Mouse (Mus musculus) embryonic facial prominence, embryonic 12.5 days (tissue): ENCODE measurements at regions not wholly inside any gene's neighbourhood (a gene's known extent, or its start where the extent isn't known, plus 50 kb on each side); places are given as distances from the start of the nearest gene placed in this dataset.
A peak's percentile ranks its signal among the peaks of the same experiment; 100 is the strongest.

Experiments used
- ATAC-seq: fragments of 200-750 bp; cut with Nextera tagmentation; 2 replicates; pipeline ENCODE4 v1.8.0; 2017; ENCODE audit not compliant: insufficient number of reproducible peaks, insufficient read depth, low FRiP score, low TSS enrichment
- H3K27ac ChIP-seq: fragments of 300-500 bp; sonication (generic); 2 replicates; pipeline ENCODE4 v1.5.1; 2016; ENCODE audit warnings: mild to moderate bottlenecking
- H3K27me3 ChIP-seq: fragments of 300-500 bp; sonication (generic); 2 replicates; pipeline ENCODE4 v1.6.1; 2016; ENCODE audit warnings: mild to moderate bottlenecking, moderate library complexity
- H3K36me3 ChIP-seq: fragments of 300-500 bp; sonication (generic); 2 replicates; pipeline ENCODE4 v1.6.1; 2016; ENCODE audit warnings: mild to moderate bottlenecking
- H3K4me1 ChIP-seq: fragments of 300-500 bp; sonication (generic); 2 replicates; pipeline ENCODE4 v1.6.1; 2016
- H3K4me2 ChIP-seq: fragments of 300-500 bp; sonication (generic); replicated peaks from 2 replicates; pipeline ENCODE4 v1.6.1; 2016; ENCODE audit warnings: mild to moderate bottlenecking, moderate library complexity
- H3K4me3 ChIP-seq: fragments of 300-500 bp; sonication (generic); 2 replicates; pipeline ENCODE4 v1.5.1; 2016; ENCODE audit warnings: mild to moderate bottlenecking
- H3K9ac ChIP-seq: fragments of 300-500 bp; sonication (generic); 2 replicates; pipeline ENCODE4 v1.6.1; 2016; ENCODE audit warnings: mild to moderate bottlenecking, moderate library complexity
- H3K9me3 ChIP-seq: fragments of 300-500 bp; sonication (generic); 2 replicates; pipeline ENCODE4 v1.6.1; 2016; ENCODE audit warnings: mild to moderate bottlenecking, moderate library complexity
- WGBS: fragments of 180-500 bp; shearing (Covaris S2); methylation state at CpG from one replicate; pipeline ENCODE4 v1.1.7; 2016; 5-methylcytosine and 5-hydroxymethylcytosine counted together

DNA sequence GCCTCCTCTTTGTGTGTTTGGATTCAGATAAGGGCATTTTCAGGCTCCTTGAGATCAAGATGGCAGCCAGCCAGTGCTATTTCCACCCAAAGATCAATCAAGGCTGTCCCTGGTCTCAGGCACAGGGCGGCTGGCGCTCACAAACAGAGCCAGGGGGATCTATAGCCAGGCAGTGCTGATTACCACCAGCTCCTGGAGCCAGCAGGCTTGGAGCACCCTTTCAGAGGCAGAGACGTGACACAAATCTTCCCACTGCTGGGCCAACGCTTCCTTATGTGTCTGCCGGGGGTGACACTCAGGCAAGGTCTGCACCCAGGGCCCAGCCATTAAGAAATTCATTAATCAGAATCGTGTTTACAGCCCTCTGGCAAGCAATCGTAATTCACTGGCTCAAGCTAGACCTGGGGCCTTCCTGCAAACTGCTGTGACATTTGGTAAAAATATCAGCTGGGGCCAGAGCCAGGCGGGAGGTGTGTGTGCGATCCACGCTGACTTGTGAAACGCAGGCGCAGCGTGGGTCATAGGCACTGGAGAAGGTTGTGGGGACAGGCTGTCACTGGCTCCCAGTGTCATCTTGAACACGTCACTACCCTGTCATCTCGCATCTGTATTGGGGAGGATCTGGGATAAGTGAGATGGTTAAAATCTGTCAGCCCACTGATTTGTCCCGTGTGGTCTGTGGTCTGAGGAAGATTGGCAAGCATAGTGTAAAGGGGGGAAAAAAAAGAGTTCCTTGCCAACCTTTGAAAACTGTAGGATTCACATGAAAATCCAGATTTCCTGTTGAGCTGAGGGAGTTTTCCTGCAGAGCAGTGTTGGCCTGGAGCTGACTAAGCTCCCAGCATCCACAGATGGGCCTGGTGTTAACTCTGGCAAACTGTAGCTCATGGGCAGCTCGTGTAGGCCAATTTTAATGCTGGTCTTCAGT lies 56.5 kb upstream of the Tle3 start:
- no peaks in the 10 kb centered on the region for H3K36me3 ChIP-seq
- no peak for ATAC-seq
- no peaks in the 10 kb centered on the region for H3K9me3 ChIP-seq
- peaks cover 32% of the 10 kb centered on the region for H3K4me1 ChIP-seq
- H3K27me3 ChIP-seq: 0 out of 2 replicates have a peak, but pooled peaks cover 3% of the 10 kb centered on the region
- peak overlapping the region; percentile 48 for H3K27ac ChIP-seq
- no peak overlapping the region for H3K4me2 ChIP-seq
- no peak overlapping the region for H3K4me3 ChIP-seq
- H3K9ac ChIP-seq: no peak overlapping the region
- 57% methylated on average over 17 of the region's 17 CpGs for WGBS

DNA sequence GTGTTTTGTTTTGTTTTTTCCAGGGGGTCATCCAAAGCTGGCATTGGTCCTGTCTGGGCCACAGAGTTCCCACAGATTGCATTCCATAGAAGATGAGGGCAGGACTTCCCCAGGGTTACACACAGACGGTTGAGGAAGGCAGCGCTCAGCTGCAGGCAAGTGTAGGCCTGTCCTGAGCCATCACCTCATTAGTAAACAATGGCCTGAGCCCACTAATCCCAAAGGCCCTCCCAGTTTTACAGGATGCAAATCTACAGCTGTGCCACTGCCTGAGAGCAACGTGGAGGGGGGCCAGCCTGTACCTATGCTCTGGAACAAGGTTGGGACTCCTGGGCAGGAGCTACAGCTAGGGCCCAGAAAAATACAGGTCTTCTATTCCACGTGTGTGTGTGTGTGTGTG lies 55.7 kb upstream of the Tle3 start:
- no peaks in the 10 kb centered on the region for H3K9me3 ChIP-seq
- ATAC-seq: no peak
- 21% methylated on average over 4 of the region's 4 CpGs for WGBS
- H3K27me3 ChIP-seq: 0 out of 2 replicates have a peak, but pooled peaks cover under 1% of the 10 kb centered on the region
- no peak overlapping the region for H3K9ac ChIP-seq
- H3K4me2 ChIP-seq: no peak overlapping the region
- no peaks in the 10 kb centered on the region for H3K36me3 ChIP-seq
- H3K4me1 ChIP-seq: peaks cover 30% of the 10 kb centered on the region
- 0 out of 2 replicates have a peak overlapping the region, but pooled peaks have one; percentile 31 for H3K27ac ChIP-seq
- no peak overlapping the region for H3K4me3 ChIP-seq

DNA sequence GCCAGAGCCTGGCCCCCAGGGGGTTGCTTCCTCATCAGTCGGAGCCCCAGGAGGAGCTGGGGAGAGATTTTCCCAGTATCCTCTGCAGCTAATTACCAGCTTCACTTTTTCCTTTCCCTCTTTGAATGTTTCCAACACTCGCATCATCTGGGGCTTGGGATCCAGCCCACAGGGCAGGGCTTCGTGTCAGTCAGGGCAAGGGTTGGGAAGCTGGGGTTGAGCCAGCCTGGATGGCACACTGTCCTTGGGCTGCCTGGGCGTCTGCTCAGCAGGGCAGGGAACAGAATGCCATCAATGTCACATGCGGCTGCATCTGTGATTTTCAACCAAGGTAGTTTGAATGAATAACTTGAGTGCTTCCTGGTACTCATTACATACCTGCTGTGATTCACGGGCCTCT lies 52.4 kb upstream of the Tle3 start:
- no peak for ATAC-seq
- no peak overlapping the region for H3K4me3 ChIP-seq
- no peak overlapping the region for H3K9ac ChIP-seq
- H3K27me3 ChIP-seq: 0 out of 2 replicates have a peak, but pooled peaks cover 9% of the 10 kb centered on the region
- H3K4me1 ChIP-seq: peaks cover 29% of the 10 kb centered on the region
- no peak overlapping the region for H3K27ac ChIP-seq
- H3K9me3 ChIP-seq: no peaks in the 10 kb centered on the region
- no peak overlapping the region for H3K4me2 ChIP-seq
- no peaks in the 10 kb centered on the region for H3K36me3 ChIP-seq
- WGBS: 51% methylated on average over 6 of the region's 6 CpGs

DNA sequence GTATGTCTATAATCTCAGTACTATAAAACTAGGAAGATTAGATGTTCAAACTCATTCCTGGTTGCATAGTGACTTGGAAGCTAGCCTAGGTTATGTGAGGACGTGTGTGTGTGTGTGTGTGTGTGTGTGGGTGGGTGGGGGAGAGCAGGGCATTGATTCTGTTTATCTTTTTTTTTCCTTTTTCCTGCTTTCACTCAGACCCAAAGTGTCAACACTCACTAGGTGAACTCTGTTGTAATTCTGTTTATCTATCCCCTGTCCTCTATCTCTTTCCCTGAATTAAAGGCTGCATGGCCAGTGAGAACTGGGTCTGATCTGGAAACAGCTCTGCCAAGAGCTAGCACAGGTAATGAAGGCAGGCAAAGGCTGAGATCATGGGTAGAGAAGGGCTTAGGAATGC lies 50.9 kb upstream of the Tle3 start:
- no peak for ATAC-seq
- WGBS: 86% methylated on average over 1 of the region's 1 CpGs
- H3K36me3 ChIP-seq: no peaks in the 10 kb centered on the region

DNA sequence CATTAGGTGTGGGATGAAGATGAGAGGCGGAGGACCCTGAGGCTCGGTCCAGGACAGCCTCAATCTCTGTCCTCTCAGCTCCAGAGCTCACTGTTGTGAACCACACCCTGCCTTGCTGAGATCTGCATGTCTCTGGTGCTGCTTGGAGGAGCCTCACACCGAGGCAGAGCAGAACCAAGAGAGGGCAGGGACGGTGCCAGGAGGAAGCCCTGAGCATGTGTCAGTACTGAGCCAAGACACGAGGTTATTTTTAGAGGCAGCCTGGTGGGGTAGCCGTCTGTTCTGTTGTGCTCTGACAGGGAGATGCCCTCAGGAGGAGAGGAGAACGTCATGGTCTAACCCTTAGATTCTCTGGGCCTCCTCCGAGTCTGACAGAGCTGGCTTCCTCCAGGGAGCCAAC lies 50.3 kb upstream of the Tle3 start:
- no peak overlapping the region for H3K4me3 ChIP-seq
- H3K9me3 ChIP-seq: no peaks in the 10 kb centered on the region
- no peak for ATAC-seq
- H3K27ac ChIP-seq: no peak overlapping the region
- H3K4me2 ChIP-seq: no peak overlapping the region
- 0 out of 2 replicates have a peak, but pooled peaks cover 9% of the 10 kb centered on the region for H3K27me3 ChIP-seq
- peaks cover 27% of the 10 kb centered on the region for H3K4me1 ChIP-seq
- no peak overlapping the region for H3K9ac ChIP-seq
- H3K36me3 ChIP-seq: no peaks in the 10 kb centered on the region
- WGBS: 49% methylated on average over 8 of the region's 8 CpGs

More for the DNA sequence above, 50.9 kb upstream of the Tle3 start:
- Histone ChIP-seq H3K9ac (no peak overlapping the region), H3K4me3 (no peak overlapping the region), H3K27ac (no peak overlapping the region), H3K9me3 (no peaks in the 10 kb centered on the region), H3K4me2 (no peak overlapping the region), H3K27me3 (0 out of 2 replicates have a peak, but pooled peaks cover 9% of the 10 kb centered on the region), H3K4me1 (peaks cover 30% of the 10 kb centered on the region)

DNA sequence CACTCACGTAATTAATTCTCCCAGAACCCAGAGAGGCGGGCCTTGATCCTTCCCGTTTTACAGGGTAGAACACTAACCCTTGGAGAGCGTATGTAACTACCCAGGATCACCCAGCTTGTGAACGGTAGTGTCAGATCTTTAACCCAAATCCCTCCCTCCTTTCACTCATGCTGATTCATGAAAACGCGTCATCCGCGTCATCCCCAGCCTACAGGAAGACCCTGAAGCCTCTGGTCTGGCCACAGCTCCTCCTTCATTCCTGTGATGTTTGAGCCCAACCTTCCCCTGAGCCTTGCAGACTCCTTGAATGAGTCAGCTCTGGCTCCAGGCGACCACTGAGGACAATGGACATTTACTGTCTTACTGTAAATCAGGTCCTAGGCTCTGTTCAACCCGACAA lies 49.8 kb upstream of the Tle3 start:
- Histone ChIP-seq H3K4me2 (no peak overlapping the region), H3K9ac (no peak overlapping the region), H3K4me3 (no peak overlapping the region), H3K27me3 (0 out of 2 replicates have a peak, but pooled peaks cover 9% of the 10 kb centered on the region), H3K9me3 (no peaks in the 10 kb centered on the region), H3K36me3 (no peaks in the 10 kb centered on the region), H3K4me1 (peaks cover 27% of the 10 kb centered on the region), H3K27ac (no peak overlapping the region)
- 65% methylated on average over 11 of the region's 11 CpGs for WGBS
- ATAC-seq: no peak
